Mouse (Mus musculus): Measurements from ENCODE around the gene Zbtb43.

DNA sequence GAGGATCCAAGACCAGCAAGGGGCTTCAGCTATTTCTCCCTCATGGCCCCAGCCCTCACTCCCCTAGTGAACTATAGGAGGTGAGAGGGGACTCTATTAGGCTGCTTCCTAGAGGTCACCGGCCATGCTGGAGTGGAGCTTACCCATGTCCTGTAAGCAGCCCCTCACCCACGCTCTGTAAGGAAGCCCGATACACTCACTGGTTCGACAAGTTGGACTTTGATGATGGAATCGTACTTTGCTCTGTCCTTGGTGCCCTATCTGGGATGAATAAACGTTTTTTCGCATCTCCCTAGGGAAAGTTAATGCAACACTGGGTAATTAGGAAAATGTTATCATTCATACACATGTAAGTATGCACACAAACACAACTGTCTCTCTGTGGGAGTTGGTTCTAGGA lies 6.3 kb downstream of the Zbtb43 start:
- TF ChIP-seq CTCF (IDR thresholded peaks at IDR 0.05; ENCODE audit: borderline replicate concordance, insufficient read depth, low read length) = no peak
- TF ChIP-seq POLR2A (IDR thresholded peaks at IDR 0.05; ENCODE audit: low read depth, low read length) = no peak
